Mouse (Mus musculus) midbrain, embryonic 13.5 days (tissue): ENCODE data around the gene Insl6. TPM values are rescaled to one million over a fixed set of nuclear protein-coding genes. Genes with fewer than 3 reads are reported as not detected.

Experiments
- ATAC-seq: fragments of 200-750 bp; cut with Nextera tagmentation; 2 replicates; pipeline ENCODE4 v1.8.0; 2017; ENCODE audit warnings: mild to moderate bottlenecking, moderate TSS enrichment, moderate library complexity
- H3K27ac ChIP-seq: fragments of 300-500 bp; sonication (generic); 2 replicates; pipeline ENCODE4 v1.5.1; 2015; ENCODE audit warnings: inconsistent platforms, mild to moderate bottlenecking, moderate library complexity
- H3K27me3 ChIP-seq: fragments of 300-500 bp; sonication (generic); 2 replicates; pipeline ENCODE4 v1.6.1; 2015; ENCODE audit warnings: mild to moderate bottlenecking, inconsistent platforms
- H3K36me3 ChIP-seq: fragments of 300-500 bp; sonication (generic); 2 replicates; pipeline ENCODE4 v1.6.1; 2015; ENCODE audit warnings: mild to moderate bottlenecking, inconsistent platforms
- H3K4me1 ChIP-seq: fragments of 300-500 bp; sonication (generic); replicated peaks from 2 replicates; pipeline ENCODE4 v1.6.1; 2015; ENCODE audit warnings: inconsistent platforms
- H3K4me2 ChIP-seq: fragments of 300-500 bp; sonication (generic); replicated peaks from 2 replicates; pipeline ENCODE4 v1.6.1; 2015; ENCODE audit warnings: moderate library complexity, mild to moderate bottlenecking, inconsistent platforms
- H3K4me3 ChIP-seq: fragments of 300-500 bp; sonication (generic); replicated peaks from 2 replicates; pipeline ENCODE4 v1.5.1; 2015; ENCODE audit warnings: mild to moderate bottlenecking, inconsistent platforms
- H3K9ac ChIP-seq: fragments of 300-500 bp; sonication (generic); replicated peaks from 2 replicates; pipeline ENCODE4 v1.6.1; 2015; ENCODE audit warnings: mild to moderate bottlenecking, inconsistent platforms
- H3K9me3 ChIP-seq: fragments of 300-500 bp; sonication (generic); 2 replicates; pipeline ENCODE4 v1.6.1; 2016; ENCODE audit warnings: mild to moderate bottlenecking, inconsistent platforms
- WGBS: fragments of 180-500 bp; shearing (Covaris S2); methylation state at CpG from one replicate; pipeline ENCODE4 v1.1.7; 2015; 5-methylcytosine and 5-hydroxymethylcytosine counted together
- polyA plus RNA-seq: library from polyadenylated mRNA; unstranded; fragments of >200 nt; fragmentation: Nextera tagmentation; extraction: Ambion mirVana; gene quantifications from 2 replicates; pipeline ENCODE4 v1.2.1, GENCODE M21; 2015

Gene Insl6
- polyA plus RNA-seq, 1 experiment from 2014 or later = 2.9 TPM

GRCm38 (mm10) chr19:29366226-29366968, 41.2 kb upstream of the Insl6 start:
- ATAC-seq = no peak
- Histone ChIP-seq H3K4me2 (peak overlapping the region; percentile 59), H3K9me3 (no peaks in the 10 kb centered on the region), H3K9ac (no peak overlapping the region), H3K27ac (no peak overlapping the region), H3K27me3 (peaks cover 5% of the 10 kb centered on the region; the same call in 1 of the 2 replicates), H3K4me3 (peak overlapping the region; percentile 35), H3K36me3 (no peaks in the 10 kb centered on the region), H3K4me1 (peaks cover 17% of the 10 kb centered on the region)
- WGBS = 66% methylated on average over 20 of the region's 20 CpGs

DNA sequence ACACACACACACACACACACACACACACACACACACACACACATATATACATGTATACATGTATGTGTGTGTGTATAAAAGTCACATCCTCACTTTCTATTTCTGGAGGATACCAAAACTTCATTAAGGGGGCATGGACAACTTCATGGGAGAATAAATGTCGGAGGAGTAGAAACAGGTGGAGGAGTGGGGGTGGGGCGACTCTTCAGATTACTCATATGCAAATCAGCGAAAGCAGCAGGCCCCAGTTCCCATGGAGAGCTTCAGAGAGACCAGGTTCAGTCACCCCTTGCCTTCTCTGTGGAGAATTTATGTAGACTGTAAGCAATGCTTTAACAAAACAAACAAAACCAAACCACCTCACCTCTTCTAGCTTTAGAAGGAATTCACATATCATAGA, 39.9 kb upstream of the Insl6 start:
- Histone ChIP-seq H3K27me3 (peaks cover 5% of the 10 kb centered on the region; the same call in 1 of the 2 replicates), H3K4me3 (no peak overlapping the region), H3K9me3 (no peaks in the 10 kb centered on the region), H3K4me2 (no peak overlapping the region), H3K36me3 (no peaks in the 10 kb centered on the region), H3K9ac (no peak overlapping the region), H3K27ac (no peak overlapping the region), H3K4me1 (peaks cover 30% of the 10 kb centered on the region)
- 26% methylated on average over 3 of the region's 3 CpGs for WGBS
- ATAC-seq = no peak

- WGBS = 82% methylated on average over 5 of the region's 5 CpGs
- no peak overlapping the region for H3K4me2 ChIP-seq
- no peak overlapping the region for H3K9ac ChIP-seq
- H3K4me1 ChIP-seq = peaks cover 33% of the 10 kb centered on the region
- peaks cover under 1% of the 10 kb centered on the region; the same call in 1 of the 2 replicates for H3K36me3 ChIP-seq
- H3K27me3 ChIP-seq = peaks cover 5% of the 10 kb centered on the region; the same call in 1 of the 2 replicates
- H3K4me3 ChIP-seq = no peak overlapping the region
- no peak for ATAC-seq
- no peak overlapping the region for H3K27ac ChIP-seq
- H3K9me3 ChIP-seq = no peaks in the 10 kb centered on the region
Measured at GRCm38 (mm10) chr19:29364076-29364475, 38.9 kb upstream of the Insl6 start.

DNA sequence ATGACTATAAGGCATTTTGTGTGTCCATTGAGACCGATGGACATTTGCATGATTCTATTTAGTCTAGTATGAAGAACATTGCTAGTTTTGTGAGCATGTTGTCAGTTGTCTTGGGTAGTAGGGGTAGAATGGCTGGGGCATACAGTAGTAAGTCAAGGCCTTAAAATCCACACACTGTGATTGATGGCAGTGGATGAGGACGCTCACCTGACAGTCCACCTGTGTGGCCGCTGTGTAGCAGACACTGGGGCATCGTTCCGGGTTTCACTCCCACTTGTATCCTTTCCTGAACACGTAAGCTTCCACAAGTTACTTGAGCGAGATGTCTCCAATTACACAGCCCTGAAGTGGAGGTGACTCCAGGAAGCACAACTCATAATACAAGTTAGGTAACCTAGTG, 38.4 kb upstream of the Insl6 start:
- Histone ChIP-seq H3K27me3 (peaks cover 5% of the 10 kb centered on the region; the same call in 1 of the 2 replicates), H3K9me3 (no peaks in the 10 kb centered on the region), H3K4me3 (no peak overlapping the region), H3K4me2 (no peak overlapping the region), H3K36me3 (peaks cover 6% of the 10 kb centered on the region), H3K27ac (no peak overlapping the region), H3K9ac (no peak overlapping the region), H3K4me1 (peaks cover 33% of the 10 kb centered on the region)
- WGBS = 93% methylated on average over 7 of the region's 7 CpGs
- ATAC-seq = no peak

DNA sequence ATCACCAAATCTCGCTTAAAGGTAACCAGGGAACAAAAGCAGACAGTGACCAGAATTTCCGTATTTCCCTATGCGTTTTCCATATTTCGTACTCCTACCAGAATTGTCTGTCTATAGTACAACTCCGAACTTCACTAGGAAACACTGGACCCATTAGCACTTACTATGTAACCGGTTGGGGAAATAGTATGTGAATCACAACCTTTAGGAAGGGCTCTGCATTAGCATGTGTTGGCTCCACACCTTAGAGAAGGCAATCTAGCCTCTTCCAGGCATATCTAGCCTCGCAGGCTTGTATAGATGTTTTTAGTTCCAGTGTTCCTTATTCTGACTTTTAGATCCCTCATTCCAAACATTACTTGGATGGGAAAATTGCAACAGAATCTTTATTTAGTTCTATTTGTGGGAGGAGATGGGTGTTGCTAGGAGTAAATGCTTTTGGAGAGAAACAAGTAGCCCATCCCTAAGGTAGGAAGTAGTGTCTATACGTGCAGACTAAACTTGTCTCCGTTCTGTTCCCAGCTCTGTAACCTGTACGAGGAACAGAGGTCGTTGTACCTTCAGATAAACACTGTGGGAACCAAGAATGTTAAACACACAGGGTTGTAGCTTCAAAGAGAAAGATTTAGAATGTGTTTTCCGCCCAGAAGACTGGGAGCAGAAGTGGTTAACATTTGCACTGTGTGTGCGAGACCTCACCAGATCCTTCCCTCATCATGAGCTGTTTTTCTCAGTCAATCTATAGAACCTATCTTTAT, 37.2 kb upstream of the Insl6 start:
- peak; percentile 16 for ATAC-seq
- peak overlapping the region; percentile 72 for H3K4me2 ChIP-seq
- H3K27ac ChIP-seq = 0 out of 2 replicates have a peak overlapping the region, but pooled peaks have one; percentile 67
- peaks cover 13% of the 10 kb centered on the region for H3K36me3 ChIP-seq
- peaks cover 5% of the 10 kb centered on the region; the same call in 1 of the 2 replicates for H3K27me3 ChIP-seq
- H3K9me3 ChIP-seq = no peaks in the 10 kb centered on the region
- peak overlapping the region; percentile 74 for H3K4me3 ChIP-seq
- peak overlapping the region; percentile 83 for H3K9ac ChIP-seq
- WGBS = 48% methylated on average over 13 of the region's 13 CpGs
- peaks cover 30% of the 10 kb centered on the region for H3K4me1 ChIP-seq

DNA sequence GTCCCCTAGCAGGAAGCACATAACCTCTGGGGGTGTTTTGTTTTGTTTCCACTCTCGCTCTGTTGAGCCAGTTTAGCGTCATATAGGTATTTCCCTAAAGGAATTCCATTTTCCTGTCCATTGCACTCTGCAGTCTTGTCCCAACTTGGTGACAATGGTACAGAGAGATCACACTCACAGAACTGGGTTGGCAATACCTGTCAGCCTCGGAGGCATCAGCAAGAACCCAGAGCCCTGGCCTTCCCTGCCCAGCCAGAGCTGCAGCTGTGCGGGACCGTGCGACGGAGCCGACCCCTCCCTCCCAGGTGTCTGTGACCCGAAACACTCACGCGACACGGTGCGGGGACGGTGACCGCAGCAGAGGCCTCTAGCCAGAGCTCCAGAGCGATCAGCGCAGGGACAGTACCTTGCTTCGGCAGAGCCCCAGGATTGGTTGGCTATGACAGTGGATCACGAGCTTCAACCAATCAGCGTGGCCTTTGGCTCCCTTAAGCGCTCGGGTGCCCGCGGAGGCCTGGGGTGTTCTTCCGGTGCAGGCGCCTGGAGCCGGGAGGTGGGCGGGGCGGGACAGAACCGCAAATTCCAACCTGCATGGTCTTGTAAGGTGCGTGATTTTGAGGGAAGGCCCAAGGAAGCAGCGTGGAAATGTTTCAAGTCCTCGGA, 36.4 kb upstream of the Insl6 start:
- WGBS = 3% methylated on average over 33 of the region's 33 CpGs
- Histone ChIP-seq H3K9ac (peak overlapping the region; percentile 83), H3K27ac (peak overlapping the region; percentile 67), H3K4me2 (peak overlapping the region; percentile 72), H3K4me3 (peak overlapping the region; percentile 74), H3K36me3 (peaks cover 13% of the 10 kb centered on the region), H3K9me3 (no peaks in the 10 kb centered on the region), H3K27me3 (peaks cover 5% of the 10 kb centered on the region; the same call in 1 of the 2 replicates), H3K4me1 (peaks cover 23% of the 10 kb centered on the region)
- peak; percentile 100 for ATAC-seq

DNA sequence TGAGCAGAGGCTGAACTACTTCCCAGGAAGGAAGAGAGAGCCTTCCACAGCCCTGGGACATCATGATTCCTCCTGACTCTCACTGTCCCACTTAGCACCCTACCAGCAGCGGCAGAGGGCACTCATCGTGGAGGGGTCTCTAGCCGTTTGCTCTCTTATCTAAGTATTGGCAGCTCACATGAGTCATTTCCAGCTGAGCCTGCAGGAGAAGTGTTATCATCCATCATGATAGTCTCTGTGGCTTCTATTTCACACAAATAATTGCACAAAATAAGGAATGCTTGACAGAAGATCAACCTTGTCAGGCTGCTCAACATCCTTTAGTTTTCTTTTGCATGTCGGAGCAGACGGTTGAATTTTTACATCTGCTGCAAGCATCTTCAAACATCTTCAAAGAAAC, 35.1 kb upstream of the Insl6 start:
- WGBS = 86% methylated on average over 5 of the region's 5 CpGs
- Histone ChIP-seq H3K9me3 (no peaks in the 10 kb centered on the region), H3K36me3 (peaks cover 20% of the 10 kb centered on the region), H3K9ac (no peak overlapping the region), H3K27me3 (no peaks in the 10 kb centered on the region), H3K27ac (no peak overlapping the region), H3K4me1 (peaks cover 26% of the 10 kb centered on the region), H3K4me3 (no peak overlapping the region), H3K4me2 (peak overlapping the region; percentile 72; the same call in 1 of the 2 replicates)
- ATAC-seq = no peak

GRCm38 (mm10) chr19:29356281-29356680, 31.1 kb upstream of the Insl6 start:
- Histone ChIP-seq H3K9ac (no peak overlapping the region), H3K27me3 (no peaks in the 10 kb centered on the region), H3K36me3 (peaks cover 23% of the 10 kb centered on the region), H3K9me3 (no peaks in the 10 kb centered on the region), H3K4me3 (no peak overlapping the region), H3K27ac (no peak overlapping the region), H3K4me1 (peaks cover 18% of the 10 kb centered on the region), H3K4me2 (no peak overlapping the region)
- ATAC-seq = no peak
- 88% methylated on average over 11 of the region's 11 CpGs for WGBS

GRCm38 (mm10) chr19:29354895-29355877, 30.0 kb upstream of the Insl6 start:
- H3K9me3 ChIP-seq = no peaks in the 10 kb centered on the region
- no peaks in the 10 kb centered on the region for H3K27me3 ChIP-seq
- H3K4me2 ChIP-seq = peak overlapping the region; percentile 55
- ATAC-seq = peak; percentile 80
- 4% methylated on average over 20 of the region's 20 CpGs for WGBS
- H3K36me3 ChIP-seq = peaks cover 24% of the 10 kb centered on the region
- 0 out of 2 replicates have a peak overlapping the region, but pooled peaks have one; percentile 32 for H3K9ac ChIP-seq
- peak overlapping the region; percentile 25 for H3K4me3 ChIP-seq
- H3K4me1 ChIP-seq = peaks cover 7% of the 10 kb centered on the region
- no peak overlapping the region for H3K27ac ChIP-seq

DNA sequence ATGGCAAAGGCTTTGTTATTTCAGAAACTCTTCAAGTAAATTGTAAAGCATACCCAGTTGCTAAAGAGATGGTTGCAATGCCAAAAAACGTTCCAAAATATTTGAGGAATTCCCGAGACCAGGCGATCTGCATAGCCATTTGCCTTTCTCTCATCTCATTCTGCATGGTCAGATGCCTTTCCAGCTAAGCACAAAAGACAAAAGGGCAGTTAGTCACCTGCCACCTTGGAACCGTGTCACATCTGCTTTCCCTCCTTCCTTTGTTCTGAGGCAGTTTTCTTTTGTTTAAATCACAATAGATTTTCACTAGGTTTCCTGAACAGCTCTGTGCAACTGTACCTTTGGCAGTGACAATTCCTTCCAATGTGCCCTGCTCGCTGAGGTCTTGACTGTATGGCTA, 25.8 kb upstream of the Insl6 start:
- no peak for ATAC-seq
- Histone ChIP-seq H3K9me3 (no peaks in the 10 kb centered on the region), H3K36me3 (peaks cover 9% of the 10 kb centered on the region), H3K27ac (no peak overlapping the region), H3K9ac (no peak overlapping the region), H3K27me3 (no peaks in the 10 kb centered on the region), H3K4me2 (no peak overlapping the region), H3K4me3 (no peak overlapping the region), H3K4me1 (peaks cover 4% of the 10 kb centered on the region; the same call in 1 of the 2 replicates)
- WGBS = 43% methylated on average over 5 of the region's 5 CpGs

- Histone ChIP-seq H3K27ac (no peak overlapping the region), H3K27me3 (no peaks in the 10 kb centered on the region), H3K4me1 (no peaks in the 10 kb centered on the region), H3K9me3 (no peaks in the 10 kb centered on the region), H3K36me3 (peaks cover 6% of the 10 kb centered on the region), H3K4me3 (no peak overlapping the region), H3K4me2 (no peak overlapping the region), H3K9ac (no peak overlapping the region)
- no peak for ATAC-seq
- 83% methylated on average over 6 of the region's 6 CpGs for WGBS
Measured at GRCm38 (mm10) chr19:29345636-29346035, 20.5 kb upstream of the Insl6 start.
